Mouse (Mus musculus) cerebral cortex, adult 2 months (tissue): ENCODE results near the gene Ebp.

Experiments used
- WGBS: fragments of 180-500 bp; shearing (Covaris S2); methylation state at CpG from one replicate; pipeline ENCODE4 v1.1.7; 2018; 5-methylcytosine and 5-hydroxymethylcytosine counted together

Gene Ebp

GRCm38 (mm10) chrX:8193419-8193723 lies at the start of gene Ebp:
Ebp (minus strand) TSS chrX:8193512.
- WGBS: 4% methylated on average over 10 of the region's 10 CpGs

- WGBS: 81% methylated on average over 13 of the region's 13 CpGs
Observed at GRCm38 (mm10) chrX:8238804-8239395, 45.6 kb upstream of the Ebp start.

- WGBS: 78% methylated on average over 2 of the region's 2 CpGs
Observed at GRCm38 (mm10) chrX:8236704-8237103, 43.4 kb upstream of the Ebp start.

- WGBS: 90% methylated on average over 3 of the region's 3 CpGs
Observed at GRCm38 (mm10) chrX:8233602-8234001, 40.3 kb upstream of the Ebp start.

GRCm38 (mm10) chrX:8230272-8230671 lies 37.0 kb upstream of the Ebp start:
- WGBS: 76% methylated on average over 4 of the region's 4 CpGs

- 87% methylated on average over 7 of the region's 7 CpGs for WGBS
Observed at GRCm38 (mm10) chrX:8223473-8223872, 30.2 kb upstream of the Ebp start.

- 23% methylated on average over 7 of the region's 7 CpGs for WGBS
Observed at GRCm38 (mm10) chrX:8222678-8223421, 29.5 kb upstream of the Ebp start.

GRCm38 (mm10) chrX:8222296-8222677 lies 29.0 kb upstream of the Ebp start:
- 24% methylated on average over 3 of the region's 3 CpGs for WGBS

- WGBS: 72% methylated on average over 8 of the region's 8 CpGs
Observed at GRCm38 (mm10) chrX:8219651-8220050, 26.3 kb upstream of the Ebp start.

- WGBS: 58% methylated on average over 2 of the region's 2 CpGs
Observed at GRCm38 (mm10) chrX:8218114-8218513, 24.8 kb upstream of the Ebp start.

- 24% methylated on average over 6 of the region's 6 CpGs for WGBS
Observed at GRCm38 (mm10) chrX:8217383-8217782, 24.1 kb upstream of the Ebp start.

- 82% methylated on average over 7 of the region's 7 CpGs for WGBS
Observed at GRCm38 (mm10) chrX:8211490-8212207, 18.3 kb upstream of the Ebp start.

- WGBS: 81% methylated on average over 2 of the region's 2 CpGs
Observed at GRCm38 (mm10) chrX:8209720-8210119, 16.4 kb upstream of the Ebp start.

GRCm38 (mm10) chrX:8207224-8207623 lies 13.9 kb upstream of the Ebp start:
- WGBS: 35% methylated on average over 4 of the region's 4 CpGs

- WGBS: 8% methylated on average over 11 of the region's 11 CpGs
Observed at GRCm38 (mm10) chrX:8206694-8207197, 13.4 kb upstream of the Ebp start.

- WGBS: under 1% methylated on average over 38 of the region's 46 CpGs
Observed at GRCm38 (mm10) chrX:8206015-8206693, 12.8 kb upstream of the Ebp start, which contains the start of gene Porcn. Porcn (minus strand) TSS chrX:8206525.

- 20% methylated on average over 7 of the region's 7 CpGs for WGBS
Observed at GRCm38 (mm10) chrX:8205551-8205950, 12.2 kb upstream of the Ebp start.

GRCm38 (mm10) chrX:8205088-8205487 lies 11.8 kb upstream of the Ebp start:
- WGBS: 57% methylated on average over 4 of the region's 4 CpGs

GRCm38 (mm10) chrX:8204076-8204475 lies 10.8 kb upstream of the Ebp start:
- WGBS: 78% methylated on average over 10 of the region's 10 CpGs

- 80% methylated on average over 11 of the region's 14 CpGs for WGBS
Observed at GRCm38 (mm10) chrX:8203105-8203504, 9.8 kb upstream of the Ebp start.

GRCm38 (mm10) chrX:8192640-8193418 lies 483 bp downstream of the Ebp start:
- 6% methylated on average over 38 of the region's 38 CpGs for WGBS
